Mouse (Mus musculus): ENCODE measurements at regions not wholly inside any gene's neighbourhood (a gene's known extent, or its start where the extent isn't known, plus 50 kb on each side); places are given as distances from the start of the nearest gene placed in this dataset.

GRCm38 (mm10) chr2:21129621-21130020 lies 75.5 kb downstream of the Enkur start:
- Histone ChIP-seq H3K4me1 (ENCODE audit: control insufficient read depth in 2 of 2, insufficient read depth in 2 of 2, low read length in 2 of 2) (no peaks in the 10 kb centered on the region), H3K27me3 (ENCODE audit: control insufficient read depth, insufficient read depth, low read length) (no peaks in the 10 kb centered on the region), H3K9me3 (ENCODE audit: control insufficient read depth, low read length) (no peaks in the 10 kb centered on the region), H3K4me2 (ENCODE audit: low read length) (no peak overlapping the region), H3K9ac (ENCODE audit: low read length) (no peak overlapping the region), H3K27ac (replicated peaks in 1 of 2; ENCODE audit: control insufficient read depth in 1 of 2, insufficient read depth in 1 of 2, low read depth in 2 of 2, low read length in 2 of 2) (no peak overlapping the region), H3K36me3 (ENCODE audit: control insufficient read depth, insufficient read depth, low read length) (no peaks in the 10 kb centered on the region), H3K4me3 (ENCODE audit: control insufficient read depth in 1 of 2, insufficient read depth in 1 of 2, low read depth in 1 of 2, low read length in 2 of 2) (no peak overlapping the region)
- no peak for ATAC-seq (ENCODE audit: insufficient number of reproducible peaks, insufficient read depth, low FRiP score, low read depth)
- whole genome bisulfite sequencing, result 73% methylated on average over 7 of the region's 7 CpGs

GRCm38 (mm10) chr2:21126531-21126930 lies 78.6 kb downstream of the Enkur start:
- H3K9ac ChIP-seq (ENCODE audit: low read length), result no peak overlapping the region
- no peak overlapping the region for H3K27ac ChIP-seq (replicated peaks in 1 of 2; ENCODE audit: control insufficient read depth in 1 of 2, insufficient read depth in 1 of 2, low read depth in 2 of 2, low read length in 2 of 2)
- H3K4me3 ChIP-seq (ENCODE audit: control insufficient read depth in 1 of 2, insufficient read depth in 1 of 2, low read depth in 1 of 2, low read length in 2 of 2), result no peak overlapping the region
- WGBS, result 66% methylated on average over 1 of the region's 1 CpGs
- H3K9me3 ChIP-seq (ENCODE audit: control insufficient read depth, low read length), result no peaks in the 10 kb centered on the region
- H3K27me3 ChIP-seq (ENCODE audit: control insufficient read depth, insufficient read depth, low read length), result no peaks in the 10 kb centered on the region
- ATAC-seq (ENCODE audit: insufficient number of reproducible peaks, insufficient read depth, low FRiP score, low read depth), result no peak
- H3K36me3 ChIP-seq (ENCODE audit: control insufficient read depth, insufficient read depth, low read length), result no peaks in the 10 kb centered on the region
- H3K4me1 ChIP-seq (ENCODE audit: control insufficient read depth in 2 of 2, insufficient read depth in 2 of 2, low read length in 2 of 2), result no peaks in the 10 kb centered on the region
- no peak overlapping the region for H3K4me2 ChIP-seq (ENCODE audit: low read length)

GRCm38 (mm10) chr2:21122421-21122820 lies 82.7 kb downstream of the Enkur start:
- Histone ChIP-seq H3K36me3 (ENCODE audit: control insufficient read depth, insufficient read depth, low read length) (no peaks in the 10 kb centered on the region), H3K4me2 (ENCODE audit: low read length) (no peak overlapping the region), H3K9me3 (ENCODE audit: control insufficient read depth, low read length) (no peaks in the 10 kb centered on the region), H3K4me1 (ENCODE audit: control insufficient read depth in 2 of 2, insufficient read depth in 2 of 2, low read length in 2 of 2) (no peaks in the 10 kb centered on the region), H3K9ac (ENCODE audit: low read length) (no peak overlapping the region), H3K27me3 (ENCODE audit: control insufficient read depth, insufficient read depth, low read length) (no peaks in the 10 kb centered on the region), H3K27ac (replicated peaks in 1 of 2; ENCODE audit: control insufficient read depth in 1 of 2, insufficient read depth in 1 of 2, low read depth in 2 of 2, low read length in 2 of 2) (no peak overlapping the region), H3K4me3 (ENCODE audit: control insufficient read depth in 1 of 2, insufficient read depth in 1 of 2, low read depth in 1 of 2, low read length in 2 of 2) (no peak overlapping the region)
- 82% methylated on average over 3 of the region's 3 CpGs for whole genome bisulfite sequencing
- no peak for ATAC-seq (ENCODE audit: insufficient number of reproducible peaks, insufficient read depth, low FRiP score, low read depth)

GRCm38 (mm10) chr2:21121663-21122062 lies 83.5 kb downstream of the Enkur start:
- H3K27me3 ChIP-seq (ENCODE audit: control insufficient read depth, insufficient read depth, low read length), result no peaks in the 10 kb centered on the region
- WGBS, result 68% methylated on average over 1 of the region's 1 CpGs
- H3K4me2 ChIP-seq (ENCODE audit: low read length), result no peak overlapping the region
- H3K9ac ChIP-seq (ENCODE audit: low read length), result no peak overlapping the region
- no peaks in the 10 kb centered on the region for H3K36me3 ChIP-seq (ENCODE audit: control insufficient read depth, insufficient read depth, low read length)
- H3K9me3 ChIP-seq (ENCODE audit: control insufficient read depth, low read length), result no peaks in the 10 kb centered on the region
- no peak overlapping the region for H3K4me3 ChIP-seq (ENCODE audit: control insufficient read depth in 1 of 2, insufficient read depth in 1 of 2, low read depth in 1 of 2, low read length in 2 of 2)
- ATAC-seq (ENCODE audit: insufficient number of reproducible peaks, insufficient read depth, low FRiP score, low read depth), result no peak
- no peaks in the 10 kb centered on the region for H3K4me1 ChIP-seq (ENCODE audit: control insufficient read depth in 2 of 2, insufficient read depth in 2 of 2, low read length in 2 of 2)
- no peak overlapping the region for H3K27ac ChIP-seq (replicated peaks in 1 of 2; ENCODE audit: control insufficient read depth in 1 of 2, insufficient read depth in 1 of 2, low read depth in 2 of 2, low read length in 2 of 2)

GRCm38 (mm10) chr2:21116817-21117216 lies 88.3 kb downstream of the Enkur start:
- WGBS, result 83% methylated on average over 5 of the region's 5 CpGs
- no peak for ATAC-seq (ENCODE audit: insufficient number of reproducible peaks, insufficient read depth, low FRiP score, low read depth)
- H3K27ac ChIP-seq (replicated peaks in 1 of 2; ENCODE audit: control insufficient read depth in 1 of 2, insufficient read depth in 1 of 2, low read depth in 2 of 2, low read length in 2 of 2), result no peak overlapping the region

GRCm38 (mm10) chr2:21111527-21111926 lies 93.6 kb downstream of the Enkur start:
- 79% methylated on average over 1 of the region's 1 CpGs for WGBS
- no peak for ATAC-seq (ENCODE audit: insufficient number of reproducible peaks, insufficient read depth, low FRiP score, low read depth)
- Histone ChIP-seq H3K9ac (ENCODE audit: low read length) (no peak overlapping the region), H3K9me3 (ENCODE audit: control insufficient read depth, low read length) (no peaks in the 10 kb centered on the region), H3K27ac (replicated peaks in 1 of 2; ENCODE audit: control insufficient read depth in 1 of 2, insufficient read depth in 1 of 2, low read depth in 2 of 2, low read length in 2 of 2) (no peak overlapping the region), H3K4me3 (ENCODE audit: control insufficient read depth in 1 of 2, insufficient read depth in 1 of 2, low read depth in 1 of 2, low read length in 2 of 2) (no peak overlapping the region), H3K4me1 (ENCODE audit: control insufficient read depth in 2 of 2, insufficient read depth in 2 of 2, low read length in 2 of 2) (no peaks in the 10 kb centered on the region), H3K27me3 (ENCODE audit: control insufficient read depth, insufficient read depth, low read length) (no peaks in the 10 kb centered on the region), H3K4me2 (ENCODE audit: low read length) (no peak overlapping the region), H3K36me3 (ENCODE audit: control insufficient read depth, insufficient read depth, low read length) (no peaks in the 10 kb centered on the region)

More at GRCm38 (mm10) chr2:21116817-21117216, 88.3 kb downstream of the Enkur start:
- Histone ChIP-seq H3K9me3 (ENCODE audit: control insufficient read depth, low read length) (no peaks in the 10 kb centered on the region), H3K4me3 (ENCODE audit: control insufficient read depth in 1 of 2, insufficient read depth in 1 of 2, low read depth in 1 of 2, low read length in 2 of 2) (no peak overlapping the region), H3K36me3 (ENCODE audit: control insufficient read depth, insufficient read depth, low read length) (no peaks in the 10 kb centered on the region), H3K4me1 (ENCODE audit: control insufficient read depth in 2 of 2, insufficient read depth in 2 of 2, low read length in 2 of 2) (no peaks in the 10 kb centered on the region), H3K9ac (ENCODE audit: low read length) (no peak overlapping the region), H3K27me3 (ENCODE audit: control insufficient read depth, insufficient read depth, low read length) (no peaks in the 10 kb centered on the region), H3K4me2 (ENCODE audit: low read length) (no peak overlapping the region)

GRCm38 (mm10) chr2:21100248-21100808 lies 104.8 kb downstream of the Enkur start:
- H3K4me3 ChIP-seq (ENCODE audit: control insufficient read depth in 1 of 2, insufficient read depth in 1 of 2, low read depth in 1 of 2, low read length in 2 of 2), result no peak overlapping the region
- no peak overlapping the region for H3K9ac ChIP-seq (ENCODE audit: low read length)
- no peaks in the 10 kb centered on the region for H3K4me1 ChIP-seq (ENCODE audit: control insufficient read depth in 2 of 2, insufficient read depth in 2 of 2, low read length in 2 of 2)
- ATAC-seq (ENCODE audit: insufficient number of reproducible peaks, insufficient read depth, low FRiP score, low read depth), result no peak
- 79% methylated on average over 6 of the region's 6 CpGs for WGBS
- no peak overlapping the region for H3K27ac ChIP-seq (replicated peaks in 1 of 2; ENCODE audit: control insufficient read depth in 1 of 2, insufficient read depth in 1 of 2, low read depth in 2 of 2, low read length in 2 of 2)
- H3K27me3 ChIP-seq (ENCODE audit: control insufficient read depth, insufficient read depth, low read length), result no peaks in the 10 kb centered on the region
- no peak overlapping the region for H3K4me2 ChIP-seq (ENCODE audit: low read length)
- H3K9me3 ChIP-seq (ENCODE audit: control insufficient read depth, low read length), result no peaks in the 10 kb centered on the region
- H3K36me3 ChIP-seq (ENCODE audit: control insufficient read depth, insufficient read depth, low read length), result no peaks in the 10 kb centered on the region
